ENCODE assay signal across 8 mouse cellular contexts in the genomic region with DNA sequence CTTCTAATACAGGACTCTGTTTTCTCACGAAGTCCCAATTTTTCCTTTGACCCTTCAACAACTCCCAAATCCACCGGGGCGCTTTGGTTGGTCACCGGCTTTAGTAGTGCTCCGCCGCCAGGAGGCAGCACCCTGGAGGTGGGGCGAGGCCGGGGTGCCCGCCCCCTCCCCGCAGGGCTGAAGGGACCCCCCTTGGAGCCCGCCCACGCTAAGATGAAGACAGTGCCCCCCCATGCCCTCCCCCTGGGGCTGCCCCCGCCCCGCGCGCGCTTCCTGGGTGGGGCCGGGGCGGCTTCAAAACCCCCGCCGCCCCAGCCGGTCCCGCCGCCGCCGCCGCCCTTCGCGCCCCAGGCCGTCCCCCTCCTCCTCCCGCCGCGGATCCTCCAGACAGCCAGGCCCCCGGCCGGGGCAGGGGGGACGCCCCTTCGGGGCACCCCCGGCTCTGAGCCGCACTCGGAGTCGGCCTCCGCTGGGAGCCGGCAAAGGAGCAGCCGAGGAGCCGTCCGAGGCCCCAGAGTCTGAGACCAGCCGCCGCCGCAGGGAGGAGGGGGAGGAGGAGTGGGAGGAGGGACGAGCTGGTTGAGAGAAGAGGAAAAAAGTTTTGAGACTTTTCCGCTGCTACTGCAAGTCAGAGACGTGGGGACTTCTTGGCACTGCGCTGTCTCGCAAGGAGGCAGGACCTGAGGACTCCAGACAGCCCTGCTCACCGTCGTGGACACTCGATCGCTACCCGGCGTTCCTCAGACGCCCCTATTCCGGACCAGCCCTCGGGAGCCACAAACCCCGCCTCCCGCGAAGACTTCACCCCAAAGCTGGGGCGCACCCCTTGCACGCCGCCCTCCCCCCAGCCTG. TPM values are rescaled to one million over a fixed set of nuclear protein-coding genes. Genes with fewer than 3 reads are reported as not detected.
DNase-seq lines count a peak whose midpoint lies in the region; ATAC-seq lines count a peak whose summit lies in the region.

Gene Tgfb1 (plus strand): TSS at position 323 of the 852 bp plus-strand sequence.

- H3K4me1 ChIP-seq in forebrain, embryonic 11.5 days (replicated peaks; ENCODE audit: control insufficient read depth, insufficient read depth, low read length), result peaks cover 20% of the 10 kb centered on the region

- under 1% methylated on average over 58 of the region's 69 CpGs for WGBS in forebrain, embryonic 11.5 days

- peak; percentile 94 for DNase-seq in CD4-positive helper T cell, adult 2 months (ENCODE audit: low read depth, low spot score)
- peak; percentile 90 for DNase-seq in adrenal gland, adult 2 months
- peak; percentile 82 for DNase-seq in forebrain, embryonic 11.5 days (ENCODE audit: low spot score)
- peak; percentile 89 to 90 for DNase-seq in heart, postnatal 14 days
- peak; percentile 83 to 88 for DNase-seq in kidney, postnatal 4 days
- peak; percentile 88 for DNase-seq in spleen, adult 18-20 months
- no peak for DNase-seq in frontal cortex, postnatal 36 days (ENCODE audit: low spot score in 2 of 2)

- intact Hi-C loops in heart, postnatal 14 days (cut with DNase I), result no loop called here

- H3K9ac ChIP-seq in forebrain, embryonic 11.5 days (ENCODE audit: low read length), result peak within 1 kb of the TSS; percentile 47

- H3K27ac ChIP-seq in forebrain, embryonic 11.5 days (ENCODE audit: low read depth, low read length), result no peak within 1 kb of the TSS

- H3K4me2 ChIP-seq in forebrain, embryonic 11.5 days (ENCODE audit: low read depth, low read length, severe bottlenecking), result peak within 1 kb of the TSS; percentile 78

- H3K4me3 ChIP-seq in forebrain, embryonic 11.5 days (ENCODE audit: low read depth, low read length), result peak within 1 kb of the TSS; percentile 45

- no peaks in the 10 kb centered on the region for H3K36me3 ChIP-seq in forebrain, embryonic 11.5 days (ENCODE audit: control insufficient read depth, insufficient read depth, low read length)

- peak; percentile 49 for ATAC-seq in forebrain, embryonic 11.5 days (replicated peaks; ENCODE audit: low FRiP score)
- peak; percentile 23 for ATAC-seq in megakaryocyte-erythroid progenitor cell, adult 5-6 weeks (replicated peaks; ENCODE audit: low FRiP score, low TSS enrichment, poor library complexity, severe bottlenecking)

- H3K9me3 ChIP-seq in forebrain, embryonic 11.5 days (ENCODE audit: control insufficient read depth, low read length), result no peaks in the 10 kb centered on the region

- peaks cover 50% of the 10 kb centered on the region for H3K27me3 ChIP-seq in forebrain, embryonic 11.5 days (ENCODE audit: control insufficient read depth, insufficient read depth, low read length)

RNA-seq across cellular contexts. Expression of gene Tgfb1, which starts in this region (rescaled TPM):
- total RNA-seq in adrenal gland, adult 2 months (2021), result 10 to 100 TPM; 30.2 to 36.6 TPM
- 50.8 and 57.6 TPM in 2 replicates for polyA plus RNA-seq in adrenal gland, adult 2 months (2012; rRNA removed)
- 1.1 and 1.6 TPM in 2 replicates for polyA plus RNA-seq in forebrain, embryonic 11.5 days (2014; fragmentation: Nextera tagmentation; extraction: Ambion mirVana)
- total RNA-seq in heart, postnatal 14 days (2021), result 10 to 100 TPM; 31.7 to 36.1 TPM
- 156 and 169 TPM in 2 replicates for total RNA-seq in megakaryocyte-erythroid progenitor cell, adult 5-6 weeks (2014; fragmentation: Nextera tagmentation)
- 26.0 and 27.0 TPM in 2 replicates for total RNA-seq in megakaryocyte-erythroid progenitor cell, adult 5-6 weeks (2017)

Comparison
In these comparisons a context has a peak if more than half of its experiments do, and no peak if none do; other contexts are left out.
1. RNA of gene Tgfb1 (polyA plus RNA-seq): 50.8 to 57.6 TPM in adrenal gland, adult 2 months; 1.1 to 1.6 TPM in forebrain, embryonic 11.5 days; every median in the first group is over 10 times any median in the second.
2. DNase-seq: peak in CD4-positive helper T cell, adult 2 months (single experiment), adrenal gland, adult 2 months (single experiment), forebrain, embryonic 11.5 days (single experiment), heart, postnatal 14 days (2 of 2), kidney, postnatal 4 days (2 of 2) and spleen, adult 18-20 months (2 of 2); none in frontal cortex, postnatal 36 days (0 of 2).